Mouse (Mus musculus) heart, adult 8-10 months (tissue): Measurements from ENCODE around the gene Ppy. TPM values are rescaled to one million over a fixed set of nuclear protein-coding genes. Genes with fewer than 3 reads are reported as not detected.

Experiments
- DNase-seq: peaks from one replicate; pipeline ENCODE4 v3.0.0; 2022; ENCODE audit warnings: low spot score
- total RNA-seq, 4 experiments: library from RNA; stranded (reverse); gene quantifications; 2 replicates each; pipeline ENCODE4 v1.2.4; 2022

Ppy gene
- total RNA-seq, 4 experiments from 2014 or later = not detected

- peak; percentile 74 for DNase-seq
Measured at GRCm38 (mm10) chr11:102087931-102088898, 12.9 kb downstream of the Ppy start, which contains the start of gene Mpp2. TSS of gene Mpp2 (minus strand) at chr11:102088515.

GRCm38 (mm10) chr11:102087081-102087751, 13.9 kb downstream of the Ppy start:
- DNase-seq = peak; percentile 41

GRCm38 (mm10) chr11:102086331-102086730, 14.8 kb downstream of the Ppy start:
- DNase-seq = no peak

GRCm38 (mm10) chr11:102084159-102084558, 17.0 kb downstream of the Ppy start:
- DNase-seq = no peak

- DNase-seq = no peak
Measured at GRCm38 (mm10) chr11:102083193-102083592, 17.9 kb downstream of the Ppy start.

- DNase-seq = no peak
Measured at GRCm38 (mm10) chr11:102082322-102082721, 18.8 kb downstream of the Ppy start.

- no peak for DNase-seq
Measured at GRCm38 (mm10) chr11:102073722-102074121, 27.4 kb downstream of the Ppy start.

- no peak for DNase-seq
Measured at GRCm38 (mm10) chr11:102072729-102073128, 28.4 kb downstream of the Ppy start.

- no peak for DNase-seq
Measured at GRCm38 (mm10) chr11:102070426-102070825, 30.7 kb downstream of the Ppy start.

GRCm38 (mm10) chr11:102069633-102070032, 31.5 kb downstream of the Ppy start:
- no peak for DNase-seq

GRCm38 (mm10) chr11:102068969-102069368, 32.1 kb downstream of the Ppy start:
- DNase-seq = no peak

GRCm38 (mm10) chr11:102063076-102063475, 38.0 kb downstream of the Ppy start:
- DNase-seq = no peak

- no peak for DNase-seq
Measured at GRCm38 (mm10) chr11:102061941-102062473, 39.1 kb downstream of the Ppy start.

GRCm38 (mm10) chr11:102061236-102061940, 39.7 kb downstream of the Ppy start:
- peak; percentile 83 for DNase-seq

- DNase-seq = no peak
Measured at GRCm38 (mm10) chr11:102053847-102054246, 47.3 kb downstream of the Ppy start.

GRCm38 (mm10) chr11:102053183-102053582, 47.9 kb downstream of the Ppy start:
- DNase-seq = peak; percentile 79

GRCm38 (mm10) chr11:102052697-102053096, 48.4 kb downstream of the Ppy start:
- no peak for DNase-seq

- DNase-seq = peak; percentile 75
Measured at GRCm38 (mm10) chr11:102051954-102052353, 49.2 kb downstream of the Ppy start.

- peak; percentile 88 for DNase-seq
Measured at GRCm38 (mm10) chr11:102051541-102051940, 49.6 kb downstream of the Ppy start.
